Mouse (Mus musculus) heart, embryonic 11.5 days (tissue): Measurements from ENCODE around the gene Siah3. TPM values are rescaled to one million over a fixed set of nuclear protein-coding genes. Genes with fewer than 3 reads are reported as not detected.

Source experiments
- ATAC-seq: fragments of 200-750 bp; cut with Nextera tagmentation; replicated peaks from 2 replicates; pipeline ENCODE4 v1.8.0; 2017; ENCODE audit warnings: moderate library complexity; ENCODE audit not compliant: insufficient number of reproducible peaks, low FRiP score, low TSS enrichment
- H3K27ac ChIP-seq: fragments of 300-500 bp; sonication (generic); 2 replicates; pipeline ENCODE4 v1.5.1; 2014; ENCODE audit warnings: mild to moderate bottlenecking, low read depth, low read length
- H3K27me3 ChIP-seq: fragments of 300-500 bp; sonication (generic); 2 replicates; pipeline ENCODE4 v1.6.1; 2014; ENCODE audit warnings: mild to moderate bottlenecking, low read length, mixed read lengths; ENCODE audit not compliant: control insufficient read depth, insufficient read depth
- H3K36me3 ChIP-seq: fragments of 300-500 bp; sonication (generic); 2 replicates; pipeline ENCODE4 v1.6.1; 2014; ENCODE audit warnings: mild to moderate bottlenecking, low read length, moderate library complexity, mixed read lengths; ENCODE audit not compliant: control insufficient read depth, insufficient read depth
- H3K4me1 ChIP-seq: fragments of 300-500 bp; sonication (generic); 2 replicates; pipeline ENCODE4 v1.6.1; 2014; ENCODE audit warnings: low read length; ENCODE audit not compliant: control insufficient read depth, insufficient read depth
- H3K4me2 ChIP-seq: fragments of 300-500 bp; sonication (generic); 2 replicates; pipeline ENCODE4 v1.6.1; 2014; ENCODE audit warnings: mild to moderate bottlenecking, moderate library complexity
- H3K4me3 ChIP-seq: fragments of 300-500 bp; sonication (generic); 2 replicates; pipeline ENCODE4 v1.5.1; 2014; ENCODE audit warnings: low read depth, low read length
- H3K9ac ChIP-seq: fragments of 300-500 bp; sonication (generic); 2 replicates; pipeline ENCODE4 v1.6.1; 2014; ENCODE audit warnings: mild to moderate bottlenecking, low read depth, low read length, moderate library complexity
- H3K9me3 ChIP-seq: fragments of 300-500 bp; sonication (generic); replicated peaks from 2 replicates; pipeline ENCODE4 v1.6.1; 2016; ENCODE audit warnings: low read length; ENCODE audit not compliant: control insufficient read depth
- WGBS: fragments of 180-500 bp; shearing (Covaris S2); extraction: QIAGEN DNeasy Blood & Tissue Kit; methylation state at CpG from one replicate; pipeline ENCODE4 v1.1.7; 2014; ENCODE audit not compliant: insufficient replicate concordance; 5-methylcytosine and 5-hydroxymethylcytosine counted together
- polyA plus RNA-seq: library from polyadenylated mRNA; unstranded; fragments of >200 nt; fragmentation: Nextera tagmentation; extraction: Ambion mirVana; gene quantifications from 2 replicates; pipeline ENCODE4 v1.2.1, GENCODE M21; 2014

The Siah3 gene
- 0.04 and 0.13 TPM in 2 replicates for polyA plus RNA-seq

GRCm38 (mm10) chr14:75455743-75456421, at the start of gene Siah3:
Siah3 (plus strand) TSS chr14:75455982.
- Histone ChIP-seq H3K4me3 (peak within 1 kb of the TSS; percentile 35), H3K9me3 (no peaks in the 10 kb centered on the region), H3K9ac (no peak within 1 kb of the TSS), H3K27me3 (peaks cover 6% of the 10 kb centered on the region; the same call in 1 of the 2 replicates), H3K36me3 (no peaks in the 10 kb centered on the region), H3K27ac (no peak within 1 kb of the TSS), H3K4me1 (peaks cover 3% of the 10 kb centered on the region; the same call in 1 of the 2 replicates), H3K4me2 (peak within 1 kb of the TSS; percentile 73)
- 24% methylated on average over 18 of the region's 18 CpGs for WGBS
- ATAC-seq, result no peak

GRCm38 (mm10) chr14:75409772-75410171, 46.0 kb upstream of the Siah3 start:
- no peak for ATAC-seq
- H3K27me3 ChIP-seq, result no peaks in the 10 kb centered on the region
- no peaks in the 10 kb centered on the region for H3K9me3 ChIP-seq
- H3K27ac ChIP-seq, result no peak overlapping the region
- no peaks in the 10 kb centered on the region for H3K36me3 ChIP-seq
- H3K4me1 ChIP-seq, result no peaks in the 10 kb centered on the region
- 72% methylated on average over 3 of the region's 3 CpGs for WGBS
- no peak overlapping the region for H3K4me2 ChIP-seq
- H3K9ac ChIP-seq, result no peak overlapping the region
- H3K4me3 ChIP-seq, result no peak overlapping the region

GRCm38 (mm10) chr14:75410392-75410791, 45.4 kb upstream of the Siah3 start:
- 83% methylated on average over 4 of the region's 4 CpGs for WGBS

GRCm38 (mm10) chr14:75418721-75419120, 37.1 kb upstream of the Siah3 start:
- Histone ChIP-seq H3K4me3 (no peak overlapping the region), H3K27me3 (no peaks in the 10 kb centered on the region), H3K27ac (no peak overlapping the region), H3K36me3 (no peaks in the 10 kb centered on the region), H3K9ac (no peak overlapping the region), H3K4me2 (no peak overlapping the region), H3K4me1 (peaks cover 7% of the 10 kb centered on the region), H3K9me3 (no peaks in the 10 kb centered on the region)
- 80% methylated on average over 3 of the region's 3 CpGs for WGBS
- ATAC-seq, result no peak

More at GRCm38 (mm10) chr14:75410392-75410791, 45.4 kb upstream of the Siah3 start:
- no peak overlapping the region for H3K4me3 ChIP-seq
- H3K4me2 ChIP-seq, result no peak overlapping the region
- ATAC-seq, result no peak
- no peaks in the 10 kb centered on the region for H3K9me3 ChIP-seq
- no peak overlapping the region for H3K27ac ChIP-seq
- H3K27me3 ChIP-seq, result no peaks in the 10 kb centered on the region
- no peak overlapping the region for H3K9ac ChIP-seq
- no peaks in the 10 kb centered on the region for H3K36me3 ChIP-seq
- H3K4me1 ChIP-seq, result no peaks in the 10 kb centered on the region

GRCm38 (mm10) chr14:75419876-75420275, 35.9 kb upstream of the Siah3 start:
- Histone ChIP-seq H3K9ac (no peak overlapping the region), H3K4me1 (peaks cover 7% of the 10 kb centered on the region), H3K27me3 (no peaks in the 10 kb centered on the region), H3K4me3 (no peak overlapping the region), H3K27ac (no peak overlapping the region), H3K9me3 (no peaks in the 10 kb centered on the region), H3K36me3 (no peaks in the 10 kb centered on the region), H3K4me2 (no peak overlapping the region)
- 77% methylated on average over 7 of the region's 7 CpGs for WGBS
- ATAC-seq, result no peak

GRCm38 (mm10) chr14:75420811-75421210, 35.0 kb upstream of the Siah3 start:
- H3K27ac ChIP-seq, result no peak overlapping the region
- 41% methylated on average over 6 of the region's 6 CpGs for WGBS
- H3K4me1 ChIP-seq, result peaks cover 3% of the 10 kb centered on the region
- no peaks in the 10 kb centered on the region for H3K9me3 ChIP-seq
- no peak overlapping the region for H3K4me2 ChIP-seq
- ATAC-seq, result no peak
- H3K36me3 ChIP-seq, result no peaks in the 10 kb centered on the region
- H3K9ac ChIP-seq, result no peak overlapping the region
- no peaks in the 10 kb centered on the region for H3K27me3 ChIP-seq
- no peak overlapping the region for H3K4me3 ChIP-seq

- no peak for ATAC-seq
- 89% methylated on average over 7 of the region's 8 CpGs for WGBS
Measured at GRCm38 (mm10) chr14:75431173-75431786, 24.5 kb upstream of the Siah3 start.

GRCm38 (mm10) chr14:75432850-75433249, 22.9 kb upstream of the Siah3 start:
- H3K4me1 ChIP-seq, result no peaks in the 10 kb centered on the region
- H3K4me3 ChIP-seq, result no peak overlapping the region
- H3K9ac ChIP-seq, result no peak overlapping the region
- H3K4me2 ChIP-seq, result no peak overlapping the region
- no peaks in the 10 kb centered on the region for H3K9me3 ChIP-seq
- ATAC-seq, result no peak
- H3K27ac ChIP-seq, result no peak overlapping the region
- H3K27me3 ChIP-seq, result no peaks in the 10 kb centered on the region
- WGBS, result 77% methylated on average over 10 of the region's 10 CpGs
- no peaks in the 10 kb centered on the region for H3K36me3 ChIP-seq

More at GRCm38 (mm10) chr14:75431173-75431786, 24.5 kb upstream of the Siah3 start:
- Histone ChIP-seq H3K4me1 (no peaks in the 10 kb centered on the region), H3K9me3 (no peaks in the 10 kb centered on the region), H3K36me3 (no peaks in the 10 kb centered on the region), H3K4me2 (no peak overlapping the region), H3K9ac (no peak overlapping the region), H3K27ac (no peak overlapping the region), H3K4me3 (no peak overlapping the region), H3K27me3 (no peaks in the 10 kb centered on the region)
